Comparison of ENCODE assay signal across 8 mouse cellular contexts in genomic region chr9:56636766-56637402, GRCm38 (mm10).
DNase-seq lines count a peak whose midpoint lies in the region; ATAC-seq and TF ChIP-seq lines count a peak whose summit lies in the region.

No protein-coding gene starts in this region.

- 40% methylated on average over 11 of the region's 11 CpGs for WGBS in heart, embryonic 11.5 days (ENCODE audit: insufficient replicate concordance)
- WGBS in lung, embryonic 14.5 days, result 47% methylated on average over 11 of the region's 11 CpGs
- 46% methylated on average over 11 of the region's 11 CpGs for WGBS in forebrain, embryonic 16.5 days
- WGBS in neural tube, embryonic 14.5 days, result 44% methylated on average over 11 of the region's 11 CpGs

- H3K4me2 ChIP-seq in heart, embryonic 11.5 days, result peak overlapping the region; percentile 57
- peak overlapping the region; percentile 46; the same call in 1 of the 2 replicates for H3K4me2 ChIP-seq in lung, embryonic 14.5 days
- peak overlapping the region; percentile 41 for H3K4me2 ChIP-seq in forebrain, embryonic 16.5 days (ENCODE audit: low read length)
- H3K4me2 ChIP-seq in neural tube, embryonic 14.5 days (ENCODE audit: low read depth, low read length), result 0 out of 2 replicates have a peak overlapping the region, but pooled peaks have one; percentile 16

- no peak for TF ChIP-seq CTCF in lung, embryonic 14.5 days (IDR thresholded peaks at IDR 0.05; ENCODE audit: low read depth)

- DNase-seq in heart, postnatal 25 days (ENCODE audit: low spot score), result no peak
- no peak for DNase-seq in lung, embryonic 14.5 days
- DNase-seq in lung, postnatal 4 days, result no peak
- DNase-seq in thymus, postnatal 14 days, result no peak
- DNase-seq in ovary, postnatal 36 days (ENCODE audit: low spot score), result no peak

- H3K27ac ChIP-seq in heart, embryonic 11.5 days (ENCODE audit: low read depth, low read length), result no peak overlapping the region
- no peak overlapping the region for H3K27ac ChIP-seq in lung, embryonic 14.5 days (ENCODE audit: low read depth)
- no peak overlapping the region for H3K27ac ChIP-seq in forebrain, embryonic 16.5 days (ENCODE audit: low read length)
- no peak overlapping the region for H3K27ac ChIP-seq in neural tube, embryonic 14.5 days (ENCODE audit: low read depth, low read length)

- peaks cover 10% of the 10 kb centered on the region; the same call in 1 of the 2 replicates for H3K4me1 ChIP-seq in heart, embryonic 11.5 days (ENCODE audit: control insufficient read depth, insufficient read depth, low read length)
- H3K4me1 ChIP-seq in lung, embryonic 14.5 days (ENCODE audit: insufficient read depth), result peaks cover 8% of the 10 kb centered on the region
- peaks cover 33% of the 10 kb centered on the region for H3K4me1 ChIP-seq in forebrain, embryonic 16.5 days (replicated peaks; ENCODE audit: control insufficient read depth, insufficient read depth, low read length)
- H3K4me1 ChIP-seq in neural tube, embryonic 14.5 days (ENCODE audit: control insufficient read depth, insufficient read depth, low read length), result peaks cover 17% of the 10 kb centered on the region

- no peaks in the 10 kb centered on the region for H3K9me3 ChIP-seq in heart, embryonic 11.5 days (replicated peaks; ENCODE audit: control insufficient read depth, low read length)
- H3K9me3 ChIP-seq in lung, embryonic 14.5 days (ENCODE audit: low read depth, low read length), result no peaks in the 10 kb centered on the region
- no peaks in the 10 kb centered on the region for H3K9me3 ChIP-seq in forebrain, embryonic 16.5 days (ENCODE audit: control insufficient read depth, low read length)
- no peaks in the 10 kb centered on the region for H3K9me3 ChIP-seq in neural tube, embryonic 14.5 days (ENCODE audit: control insufficient read depth, low read length)

- peaks cover 71% of the 10 kb centered on the region for H3K27me3 ChIP-seq in heart, embryonic 11.5 days (ENCODE audit: control insufficient read depth, insufficient read depth, low read length)
- peaks cover 48% of the 10 kb centered on the region for H3K27me3 ChIP-seq in lung, embryonic 14.5 days (ENCODE audit: insufficient read depth, low read length)
- H3K27me3 ChIP-seq in forebrain, embryonic 16.5 days (replicated peaks; ENCODE audit: control insufficient read depth, insufficient read depth, low read length), result peaks cover 31% of the 10 kb centered on the region
- peaks cover 3% of the 10 kb centered on the region; the same call in 1 of the 2 replicates for H3K27me3 ChIP-seq in neural tube, embryonic 14.5 days (ENCODE audit: control insufficient read depth, insufficient read depth, low read length)

- H3K9ac ChIP-seq in heart, embryonic 11.5 days (ENCODE audit: low read depth, low read length), result no peak overlapping the region
- no peak overlapping the region for H3K9ac ChIP-seq in lung, embryonic 14.5 days
- no peak overlapping the region for H3K9ac ChIP-seq in forebrain, embryonic 16.5 days (replicated peaks; ENCODE audit: low read depth, low read length)
- no peak overlapping the region for H3K9ac ChIP-seq in neural tube, embryonic 14.5 days (replicated peaks; ENCODE audit: low read depth, low read length)

- peak overlapping the region; percentile 25; the same call in 1 of the 2 replicates for H3K4me3 ChIP-seq in heart, embryonic 11.5 days (ENCODE audit: low read depth, low read length)
- no peak overlapping the region for H3K4me3 ChIP-seq in lung, embryonic 14.5 days (ENCODE audit: low read depth, low read length)
- no peak overlapping the region; the same call in 1 of the 2 replicates for H3K4me3 ChIP-seq in forebrain, embryonic 16.5 days (replicated peaks; ENCODE audit: low read length)
- H3K4me3 ChIP-seq in neural tube, embryonic 14.5 days (ENCODE audit: low read depth, low read length), result no peak overlapping the region

- no peaks in the 10 kb centered on the region for H3K36me3 ChIP-seq in heart, embryonic 11.5 days (ENCODE audit: control insufficient read depth, insufficient read depth, low read length)
- H3K36me3 ChIP-seq in lung, embryonic 14.5 days (ENCODE audit: insufficient read depth), result no peaks in the 10 kb centered on the region
- no peaks in the 10 kb centered on the region for H3K36me3 ChIP-seq in forebrain, embryonic 16.5 days (ENCODE audit: control insufficient read depth, insufficient read depth)
- H3K36me3 ChIP-seq in neural tube, embryonic 14.5 days (ENCODE audit: control insufficient read depth, insufficient read depth, low read length), result no peaks in the 10 kb centered on the region

- intact Hi-C loops in heart, postnatal 25 days (cut with DNase I), result loop anchor here (1.0 to 5.0 kb wide), 3 partner anchors 90 to 162 kb away; no protein-coding TSS in a partner anchor

- ATAC-seq in heart, embryonic 11.5 days (replicated peaks; ENCODE audit: insufficient number of reproducible peaks, low FRiP score, low TSS enrichment), result no peak
- no peak for ATAC-seq in lung, embryonic 14.5 days (ENCODE audit: insufficient read depth)
- no peak for ATAC-seq in forebrain, embryonic 16.5 days
- no peak for ATAC-seq in neural tube, embryonic 14.5 days (ENCODE audit: low read depth)
